Mouse (Mus musculus) bone marrow macrophage, adult 2 months (primary cell): ENCODE measurements at regions not wholly inside any gene's neighbourhood (a gene's known extent, or its start where the extent isn't known, plus 50 kb on each side); places are given as distances from the start of the nearest gene placed in this dataset.

Experiments
- CTCF ChIP-seq: IDR thresholded peaks from 2 replicates; pipeline ENCODE4 v1.5.1; 2012; ENCODE audit warnings: low read depth, mild to moderate bottlenecking, low read length, moderate library complexity
- POLR2A ChIP-seq: IDR thresholded peaks from 2 replicates; pipeline ENCODE4 v1.6.1; 2012; ENCODE audit warnings: mild to moderate bottlenecking, low read depth, low read length, borderline replicate concordance

- TF ChIP-seq CTCF: no peak
- TF ChIP-seq POLR2A: no peak
Observed at GRCm38 (mm10) chr10:24483053-24483452, 112.2 kb upstream of the Ccn2 start.
